Mouse (Mus musculus): ENCODE data around the gene AC131692.1.
"Not testable (repeated sequence)": the region's sequence is repeated elsewhere in the genome, so short reads cannot be mapped to it uniquely, and the experiment has no call there.

The AC131692.1 gene

DNA sequence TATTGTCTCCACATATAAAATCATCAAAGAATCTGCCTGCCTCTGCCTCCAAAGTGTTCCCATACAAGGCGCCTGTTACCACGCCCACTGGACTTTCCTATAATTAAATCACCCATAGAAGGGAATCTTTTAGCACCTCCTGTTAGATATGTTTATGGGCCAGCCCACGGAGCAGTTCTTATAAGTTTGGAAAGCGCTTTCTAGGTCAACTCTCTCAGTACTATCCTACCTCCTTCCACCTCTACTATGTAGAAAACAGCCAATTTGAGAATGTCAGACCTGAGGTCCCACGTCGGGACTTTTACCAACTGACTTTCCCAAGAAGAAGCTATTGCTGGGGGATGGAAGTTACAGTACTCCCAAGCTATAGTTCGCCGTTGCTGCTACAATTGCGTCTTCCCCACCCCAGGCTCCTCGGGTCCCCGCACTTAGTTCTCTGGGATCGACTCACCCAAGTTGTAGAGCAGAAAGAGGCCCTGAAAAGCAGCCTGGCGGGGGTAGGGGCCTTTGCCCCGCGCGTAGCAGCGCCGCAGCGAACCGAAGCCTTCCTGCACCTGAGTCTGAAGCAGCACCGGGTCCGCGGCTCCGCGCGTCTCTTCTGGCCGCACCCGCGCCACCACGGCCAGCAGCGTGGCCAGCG is 23.2 kb downstream of the AC131692.1 start:
- no peak for DNase-seq (ENCODE audit: low read depth, low spot score)

DNA sequence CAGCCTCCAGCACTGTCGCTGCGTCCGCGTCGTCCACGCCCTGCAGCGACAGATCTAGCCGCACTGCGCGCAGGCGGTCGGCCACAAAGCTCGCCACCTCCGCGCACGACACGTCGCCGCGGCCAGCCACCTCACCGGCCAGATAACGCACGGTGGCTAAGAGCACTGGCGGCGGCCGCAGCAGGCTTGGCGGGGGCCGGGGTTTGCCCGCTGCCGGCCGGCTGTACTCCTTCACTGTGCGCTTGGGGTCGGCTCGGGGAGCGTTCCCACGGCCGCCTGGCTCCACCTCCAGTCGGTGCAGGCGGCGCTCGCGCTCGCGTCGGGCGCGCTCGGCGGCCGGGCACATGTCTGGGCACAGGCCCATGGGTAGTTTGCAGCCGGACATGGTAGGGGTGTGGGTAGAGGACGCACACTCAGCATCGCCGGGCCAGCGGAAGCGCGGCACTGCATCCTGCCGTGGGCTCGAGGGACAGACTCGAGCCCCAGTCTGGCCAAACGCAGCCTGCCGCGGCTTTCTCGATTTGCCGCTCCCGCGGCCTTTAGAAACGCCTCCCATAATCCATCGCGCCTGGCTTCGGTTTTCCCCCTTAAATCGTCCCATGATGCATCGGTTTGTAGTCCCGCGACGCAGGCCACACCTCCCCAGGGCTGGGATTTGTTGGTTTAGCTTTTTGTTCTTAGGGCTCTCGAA is 23.9 kb downstream of the AC131692.1 start, which contains the start of gene Sac3d1:
TSS of gene Sac3d1 (minus strand) at position 665 of the 691 bp plus-strand sequence.
- peak; percentile 97 for DNase-seq (ENCODE audit: low read depth, low spot score)

DNA sequence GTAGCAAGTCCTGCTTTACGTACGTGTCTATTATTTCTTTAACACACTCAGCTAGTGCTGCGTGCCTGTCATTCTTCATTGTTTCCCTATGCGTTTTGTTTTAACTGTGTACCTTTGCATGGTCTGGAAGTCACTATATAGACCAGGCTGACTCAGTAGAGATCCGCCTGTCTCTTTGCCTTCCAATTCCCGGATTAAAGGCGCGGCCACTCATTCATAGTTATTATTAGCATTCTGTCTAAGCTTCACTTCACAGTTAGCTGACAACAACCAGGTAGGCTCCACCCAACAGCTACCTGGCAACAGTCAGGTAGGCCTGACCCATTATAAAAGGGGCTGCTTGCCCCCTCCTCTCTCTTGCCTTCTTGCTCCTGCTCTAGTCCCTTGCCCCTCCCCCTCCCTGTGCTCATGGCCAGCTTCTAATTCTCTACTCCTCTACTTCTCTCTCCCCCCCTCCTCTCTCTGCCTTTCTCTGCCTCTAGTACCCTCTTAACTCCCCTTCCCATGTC is 24.5 kb downstream of the AC131692.1 start:
- no peak for DNase-seq (ENCODE audit: low read depth, low spot score)

DNA sequence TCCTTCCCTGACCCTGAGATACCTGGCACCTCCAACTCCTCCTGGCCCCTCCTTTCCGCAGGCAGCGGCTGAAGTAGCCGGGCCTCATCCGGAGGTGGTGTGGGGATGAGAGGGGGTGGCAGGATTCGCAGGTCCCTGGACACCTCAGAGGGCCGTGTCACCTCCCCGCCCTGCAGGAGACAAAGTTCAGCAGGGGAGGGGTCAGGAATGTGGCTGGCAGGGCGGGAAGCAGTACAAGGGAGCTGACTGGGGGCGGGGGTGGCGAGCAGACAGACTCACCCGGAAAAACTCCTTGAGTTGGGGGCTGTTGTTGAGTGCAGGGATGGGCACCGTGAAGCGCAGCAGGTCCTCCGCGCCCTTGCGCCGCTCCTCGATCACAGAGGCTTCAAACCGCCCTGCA is 27.5 kb downstream of the AC131692.1 start:
- DNase-seq (ENCODE audit: low read depth, low spot score): peak; percentile 60

DNA sequence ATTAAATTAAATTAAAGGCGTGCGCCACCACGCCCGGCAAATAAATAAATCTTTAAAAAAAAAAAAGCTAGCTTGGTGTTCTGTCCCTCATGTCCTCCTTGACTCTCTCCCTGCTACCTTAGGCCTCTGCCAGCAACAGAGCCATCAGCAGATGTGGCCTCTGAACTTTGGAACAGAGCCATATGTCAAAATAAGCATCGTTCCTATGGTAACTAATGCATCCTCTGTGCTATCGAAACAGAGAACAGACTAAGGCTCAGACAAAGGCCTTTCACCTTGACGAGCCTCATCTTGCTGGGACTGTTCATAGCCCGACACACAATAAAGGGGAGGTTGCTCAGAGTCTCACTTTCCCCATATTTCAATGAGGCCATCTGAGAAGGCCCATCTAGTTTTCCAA is 29.1 kb downstream of the AC131692.1 start:
- no peak for DNase-seq (ENCODE audit: low read depth, low spot score)

DNA sequence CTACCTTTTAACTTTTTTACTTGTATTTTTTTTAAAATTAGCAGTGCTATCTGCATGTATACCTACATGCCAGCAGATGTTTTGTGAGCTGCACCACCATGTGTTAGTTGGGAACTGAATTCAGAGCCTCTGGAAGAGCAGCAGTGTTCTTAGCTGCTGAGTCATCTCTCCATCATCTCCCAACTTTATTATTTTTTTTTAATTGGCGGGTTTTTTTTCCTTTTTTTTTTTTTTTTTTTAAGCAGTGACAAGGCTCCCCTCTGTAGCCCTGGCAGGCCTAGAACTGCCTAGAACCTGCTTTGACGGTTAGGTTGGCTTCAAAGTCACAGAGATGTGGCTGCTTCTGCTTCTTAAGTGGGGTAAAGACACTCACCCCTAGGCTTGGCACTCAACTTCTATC is 30.7 kb downstream of the AC131692.1 start:
- DNase-seq (ENCODE audit: low read depth, low spot score): no peak

DNA sequence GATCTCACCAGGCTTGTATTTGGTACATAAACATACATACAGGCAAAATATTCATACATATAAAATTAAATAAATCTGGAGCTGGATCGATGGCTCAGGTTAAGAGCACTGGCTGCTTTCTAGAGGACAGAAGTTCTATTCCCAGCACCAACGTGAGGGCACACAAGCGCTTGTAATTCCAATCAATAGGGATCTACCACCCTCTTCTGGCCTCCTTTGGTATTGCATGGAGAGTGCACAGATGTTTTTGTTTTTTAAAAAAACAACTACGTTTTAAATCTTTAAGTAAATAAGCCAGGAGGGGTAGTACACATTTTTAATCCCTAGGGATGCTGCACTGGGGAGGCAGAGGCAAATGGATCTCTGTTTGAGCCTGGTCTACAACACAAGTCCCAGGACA is 32.1 kb downstream of the AC131692.1 start:
- peak; percentile 88 for DNase-seq (ENCODE audit: low read depth, low spot score)

DNA sequence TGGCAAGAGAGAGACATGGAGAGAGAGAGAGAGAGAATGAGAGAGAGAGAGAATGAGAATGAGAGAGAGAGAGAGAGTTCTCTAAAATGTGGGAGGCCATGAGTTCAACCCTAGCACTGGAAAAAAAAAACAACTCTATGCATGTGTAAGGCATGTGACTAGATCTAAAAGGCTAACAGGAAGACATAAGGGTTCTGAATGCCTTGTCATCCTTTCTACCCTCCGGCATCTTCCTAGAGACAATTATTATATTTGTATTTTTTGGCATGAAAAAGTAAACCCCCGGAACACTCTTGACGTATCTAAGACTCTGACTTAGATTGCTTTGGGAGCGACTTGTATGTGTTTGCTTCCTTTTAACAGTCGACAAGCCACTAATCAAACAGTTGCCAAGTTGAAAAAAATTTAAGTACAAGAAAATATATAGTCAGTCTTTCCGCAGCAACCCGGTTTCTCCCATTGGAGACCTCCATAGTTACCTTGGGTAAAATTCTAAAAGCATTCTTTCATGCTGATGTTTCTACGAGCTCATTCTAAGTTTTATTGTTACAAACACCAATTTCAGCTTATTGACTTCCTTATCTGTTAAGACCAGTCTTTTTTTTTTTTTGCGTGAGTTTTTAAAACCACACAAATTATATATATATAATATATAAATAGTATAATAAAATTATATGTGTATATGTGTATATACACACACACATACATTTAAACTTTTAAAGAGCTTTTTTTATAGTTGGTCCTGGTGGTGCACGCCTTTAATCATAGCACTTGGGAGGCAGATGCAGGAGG is 32.8 kb downstream of the AC131692.1 start:
- DNase-seq (ENCODE audit: low read depth, low spot score): no peak

DNA sequence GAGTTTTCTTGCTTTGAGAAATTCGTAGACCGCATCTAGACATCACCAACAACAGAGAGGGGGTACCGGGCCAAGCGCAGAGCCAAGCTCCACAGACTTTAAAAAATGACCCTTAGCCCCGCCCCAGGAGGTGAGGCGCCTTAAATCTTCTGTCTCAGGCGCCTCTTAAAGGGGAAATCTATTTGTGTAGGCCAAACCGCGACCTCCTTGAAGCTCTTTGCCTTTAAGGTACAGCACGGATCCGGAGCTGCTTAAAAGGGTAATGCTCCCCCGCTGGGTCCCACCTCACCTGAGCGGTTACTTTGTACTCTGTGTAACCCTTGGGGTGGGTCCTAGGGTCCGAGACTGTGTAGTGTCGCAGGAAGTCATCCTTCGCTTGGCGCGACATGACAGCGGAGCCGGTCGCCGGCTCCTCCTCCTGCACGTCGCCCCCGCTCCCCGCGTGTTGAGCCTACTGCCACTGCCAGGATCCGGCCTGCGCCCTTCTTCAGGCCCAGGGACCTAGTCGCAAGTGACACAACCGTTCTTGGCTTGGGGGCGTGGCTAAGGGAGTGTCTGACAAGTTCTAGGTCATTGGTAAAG is 33.6 kb downstream of the AC131692.1 start, which contains the start of gene Snx15:
TSS of gene Snx15 (minus strand) at position 545 of the 582 bp plus-strand sequence.
- peak; percentile 99 for DNase-seq (ENCODE audit: low read depth, low spot score)

DNA sequence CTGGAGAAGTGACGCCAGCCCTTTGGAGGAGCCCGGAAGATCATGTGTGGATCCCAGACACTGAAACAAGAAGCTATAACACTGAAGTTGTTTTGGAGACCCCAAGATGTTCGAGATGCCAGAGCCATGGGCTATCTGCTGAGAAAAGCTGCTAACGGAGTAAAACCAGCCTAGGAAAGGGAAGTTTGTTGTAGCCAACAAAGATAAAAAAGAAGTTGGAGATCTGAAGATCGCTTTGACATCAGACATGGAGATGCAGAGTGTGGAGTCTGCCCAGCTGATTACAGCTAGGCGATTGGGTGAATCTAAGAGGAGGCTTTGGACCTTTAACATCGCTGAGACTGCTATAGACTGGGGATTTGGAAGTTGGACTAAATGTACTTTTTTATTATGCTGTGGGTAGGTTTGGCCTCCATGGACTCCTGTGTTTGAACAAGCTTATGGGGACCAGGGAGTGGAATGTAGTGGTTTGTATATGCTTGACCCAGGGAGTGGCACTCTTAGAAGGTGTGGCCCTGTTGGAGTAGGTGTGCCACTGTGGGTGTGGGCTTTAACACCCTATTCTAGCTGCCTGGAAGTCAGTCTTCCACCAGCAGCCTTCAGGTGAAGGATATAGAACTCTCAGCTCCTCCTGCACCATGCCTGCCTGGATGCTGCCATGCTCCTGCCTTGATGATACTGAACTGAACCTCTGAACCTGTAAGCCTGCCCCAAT is 36.4 kb downstream of the AC131692.1 start:
- not testable (repeated sequence) for DNase-seq (ENCODE audit: low read depth, low spot score)

DNA sequence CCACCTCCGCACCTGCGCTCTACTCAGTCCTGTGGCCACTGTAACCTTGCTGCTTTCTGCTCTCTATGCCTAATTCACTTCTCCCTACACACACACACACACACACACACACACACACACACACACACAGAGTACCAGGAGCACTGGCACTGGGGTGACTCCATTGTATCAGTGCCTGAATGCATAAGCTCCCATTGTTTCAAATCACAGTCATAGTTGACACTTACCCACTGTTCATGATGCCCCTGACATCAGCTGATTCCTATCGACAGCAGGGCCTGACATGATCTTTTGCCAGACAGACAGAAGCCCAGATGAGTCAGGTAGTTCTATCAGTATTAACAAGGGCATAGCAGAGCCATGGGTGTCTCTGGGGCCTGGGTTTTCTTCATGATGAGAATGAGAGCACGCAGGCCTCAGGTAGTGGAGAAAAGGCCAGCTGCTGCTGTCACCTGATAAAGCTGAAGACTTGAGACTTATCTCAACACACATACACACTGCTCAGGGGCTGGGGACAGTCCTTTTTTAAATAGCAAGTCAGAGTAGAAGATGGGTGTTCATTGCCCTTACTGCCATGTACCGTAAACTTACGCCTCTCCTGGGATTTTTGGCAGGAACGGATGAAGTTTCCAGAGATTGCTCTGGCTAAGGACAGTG is 38.1 kb downstream of the AC131692.1 start:
- DNase-seq (ENCODE audit: low read depth, low spot score): no peak

DNA sequence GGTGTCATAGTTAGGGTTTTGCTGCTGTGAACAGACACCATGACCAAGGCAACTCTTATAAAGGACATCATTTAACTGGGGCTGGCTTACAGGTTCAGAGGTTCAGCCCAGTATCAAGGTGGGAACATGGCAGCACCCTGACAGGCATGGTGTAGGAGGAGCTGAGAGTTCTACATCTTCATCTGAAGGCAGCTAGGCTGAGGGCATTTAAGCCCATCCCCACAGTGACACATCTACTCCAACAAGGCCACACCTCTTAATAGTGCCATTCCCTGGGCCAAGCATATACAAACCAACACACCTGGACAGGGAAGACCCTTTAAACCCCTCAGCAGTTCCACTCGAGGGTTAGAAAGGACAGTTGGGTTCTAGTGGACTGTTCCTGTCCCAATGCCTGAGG is 39.0 kb downstream of the AC131692.1 start:
- DNase-seq (ENCODE audit: low read depth, low spot score): not testable (repeated sequence)

DNA sequence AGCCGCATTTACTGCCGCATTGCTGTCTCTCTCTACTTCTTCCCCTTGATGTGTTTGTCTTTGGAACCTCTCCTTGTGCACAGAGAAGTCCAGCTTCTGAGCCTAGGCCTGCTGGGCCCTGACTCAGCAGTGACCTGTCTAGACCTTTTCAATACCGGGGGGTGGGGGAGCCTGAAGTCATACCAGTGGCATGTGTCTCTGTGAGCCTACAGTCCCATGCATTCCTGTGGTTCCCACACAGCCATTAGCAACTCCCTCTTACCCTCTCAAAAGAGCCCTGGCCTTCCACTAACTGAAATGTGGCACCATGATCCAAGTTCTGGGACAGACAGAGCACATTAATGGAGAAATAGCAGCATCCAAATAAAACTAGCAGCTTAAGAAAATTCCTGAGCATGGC is 42.2 kb downstream of the AC131692.1 start:
- no peak for DNase-seq (ENCODE audit: low read depth, low spot score)

DNA sequence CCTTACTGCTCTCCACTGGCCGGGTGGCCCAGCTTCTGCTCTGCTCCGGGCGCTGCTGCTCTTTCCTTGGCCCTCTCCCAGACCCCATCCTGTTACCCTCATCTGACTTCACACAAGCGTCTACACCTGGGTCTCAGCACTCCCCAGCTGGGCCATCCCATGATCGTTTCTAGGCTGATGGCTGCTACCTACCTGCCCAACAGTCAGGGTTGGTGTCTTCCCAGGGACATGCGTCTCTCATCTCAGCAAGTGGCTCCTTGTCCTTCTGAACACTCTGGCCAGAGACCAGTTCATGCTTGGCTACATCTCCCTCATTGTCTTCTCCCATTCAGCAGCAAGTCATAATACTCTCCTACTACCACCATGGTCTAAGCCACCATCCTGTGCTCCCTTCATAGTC is 45.5 kb downstream of the AC131692.1 start:
- no peak for DNase-seq (ENCODE audit: low read depth, low spot score)

DNA sequence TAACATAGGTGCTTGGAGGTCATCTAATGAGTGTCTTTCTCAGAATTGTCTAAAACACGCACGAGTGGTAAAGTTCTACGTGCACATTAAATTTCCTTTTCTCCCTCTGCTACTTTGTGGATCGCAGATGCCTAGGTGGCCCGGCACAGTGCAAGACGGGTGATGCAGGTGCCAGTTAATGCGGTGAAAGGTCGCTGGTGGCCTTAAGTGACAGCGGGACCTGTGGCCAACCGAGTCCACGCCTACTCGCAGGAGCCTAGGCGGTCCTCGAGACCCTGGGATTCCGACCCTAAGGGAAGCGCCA is 46.1 kb downstream of the AC131692.1 start:
- no peak for DNase-seq (ENCODE audit: low read depth, low spot score)

DNA sequence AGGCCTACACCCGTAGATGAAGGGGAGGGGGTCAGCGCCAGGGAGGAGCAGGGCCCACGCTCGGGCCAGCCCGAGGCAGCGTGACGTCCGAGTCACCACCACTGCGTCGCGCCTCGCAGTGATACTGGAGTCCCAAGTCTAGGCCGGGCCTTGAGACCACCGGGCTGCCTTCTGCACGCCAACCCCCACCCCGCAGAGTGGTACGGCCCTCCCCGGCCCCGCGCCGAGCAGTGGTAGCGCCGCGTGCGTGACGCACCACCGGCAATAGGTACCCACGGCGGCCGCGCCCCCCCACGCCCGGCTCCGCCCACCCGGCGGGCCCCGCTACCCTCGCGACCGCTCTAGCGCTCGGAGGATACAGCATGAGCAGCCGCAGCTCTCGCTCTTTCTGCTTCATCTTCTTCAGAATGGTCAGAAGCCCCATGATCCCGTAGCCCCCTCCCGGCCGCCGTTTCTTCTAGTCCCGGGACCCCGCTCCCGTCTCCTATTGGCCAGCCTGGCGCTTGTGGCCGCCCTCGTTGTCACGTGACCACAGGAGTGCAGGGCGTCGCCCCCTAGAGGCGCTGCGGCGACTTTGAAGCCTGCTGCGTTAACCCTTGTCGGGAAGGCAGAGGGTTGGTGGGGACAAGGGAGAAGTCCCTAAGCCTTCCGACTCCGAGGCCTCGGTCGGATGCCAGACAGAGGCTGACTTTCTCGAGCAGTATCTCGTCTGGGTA is 46.6 kb downstream of the AC131692.1 start, which contains the start of gene Batf2:
TSS of gene Batf2 (plus strand) at position 306 of the 716 bp plus-strand sequence.
- peak; percentile 99 for DNase-seq (ENCODE audit: low read depth, low spot score)

DNA sequence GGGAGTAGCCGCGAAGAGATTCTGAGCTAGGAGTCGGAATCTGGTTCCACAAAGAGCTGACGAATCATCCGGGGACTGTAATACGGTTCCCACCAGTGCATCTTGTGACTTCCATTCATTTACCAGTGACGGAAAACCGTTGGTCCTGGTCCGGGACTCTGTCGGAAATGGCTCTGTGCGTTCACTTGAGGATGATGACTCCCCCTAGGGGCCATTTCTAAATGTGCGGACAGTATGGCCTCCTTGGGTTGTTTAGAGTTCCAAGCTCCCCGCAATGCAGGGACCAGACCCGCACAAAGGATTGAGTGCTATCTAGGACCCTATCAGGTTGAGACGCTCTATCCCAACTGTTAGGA is 47.2 kb downstream of the AC131692.1 start, which contains the start of gene Arl2:
TSS of gene Arl2 (minus strand) at position 155 of the 356 bp plus-strand sequence.
- peak; percentile 96 for DNase-seq (ENCODE audit: low read depth, low spot score)

DNA sequence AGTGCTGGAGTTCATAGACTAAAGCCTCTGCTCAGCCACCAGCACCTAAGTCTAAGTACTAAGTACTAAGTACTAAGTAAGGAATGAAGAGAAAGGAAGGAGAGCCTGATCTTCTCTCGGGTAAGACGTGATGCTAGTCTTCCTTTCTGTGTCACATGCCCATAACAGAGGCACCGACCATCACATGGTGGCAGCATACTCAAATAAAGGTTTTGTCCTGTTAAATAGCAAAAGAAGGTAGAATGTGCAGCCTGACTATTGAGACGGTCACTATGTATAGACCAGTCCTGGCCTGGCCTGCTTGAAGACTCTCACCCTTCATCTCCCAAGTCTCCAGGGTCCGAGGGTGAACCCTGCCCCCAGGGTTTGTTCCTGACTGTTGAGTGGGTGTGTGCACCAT is 50.6 kb downstream of the AC131692.1 start:
- no peak for DNase-seq (ENCODE audit: low read depth, low spot score)

Data from ZHBTc4 (cell line).